Mouse (Mus musculus) embryonic fibroblast, embryonic 13.5 days (primary cell): ENCODE results near the gene H6pd. TPM values are rescaled to one million over a fixed set of nuclear protein-coding genes. Genes with fewer than 3 reads are reported as not detected.

Experiments used
- H3K27ac ChIP-seq: 2 replicates; pipeline ENCODE4 v1.5.1; 2012; ENCODE audit warnings: low read length, control low read depth, inconsistent platforms; ENCODE audit not compliant: insufficient read depth
- H3K4me1 ChIP-seq: 2 replicates; pipeline ENCODE4 v1.6.1; 2011; ENCODE audit warnings: low read length; ENCODE audit not compliant: control insufficient read depth, insufficient read depth
- H3K4me3 ChIP-seq: 2 replicates; pipeline ENCODE4 v1.5.1; 2011; ENCODE audit warnings: mild to moderate bottlenecking, control low read depth, low read length; ENCODE audit not compliant: insufficient read depth
- CTCF ChIP-seq: IDR thresholded peaks from 2 replicates; pipeline ENCODE4 v1.5.1; 2011; ENCODE audit warnings: mild to moderate bottlenecking, control low read depth, low read length, moderate library complexity, borderline replicate concordance; ENCODE audit not compliant: insufficient read depth
- POLR2A ChIP-seq: IDR thresholded peaks from 2 replicates; pipeline ENCODE4 v1.6.1; 2011; ENCODE audit warnings: low read depth, mild to moderate bottlenecking, control low read depth, low read length, moderate library complexity
- polyA plus RNA-seq: library from polyadenylated mRNA; stranded (reverse); fragments of >200 nt; gene quantifications from 2 replicates; pipeline ENCODE4 v1.2.4, GENCODE M21; 2011; ENCODE audit warnings: low read depth; ENCODE audit not compliant: missing spikeins, insufficient read length

The H6pd gene
- polyA plus RNA-seq, 1 experiment = 59.2 TPM

- TF ChIP-seq POLR2A (no peak), CTCF (no peak)
- H3K4me1 ChIP-seq = peaks cover 9% of the 10 kb centered on the region
- peak overlapping the region; percentile 92; the same call in 1 of the 2 replicates for H3K27ac ChIP-seq
- no peak overlapping the region for H3K4me3 ChIP-seq
These were observed 17.7 kb downstream of the H6pd start for GRCm38 (mm10) chr4:149990954-149991633.

GRCm38 (mm10) chr4:149990212-149990953, 18.4 kb downstream of the H6pd start:
- peaks cover 9% of the 10 kb centered on the region for H3K4me1 ChIP-seq
- H3K27ac ChIP-seq = peak overlapping the region; percentile 92
- TF ChIP-seq POLR2A (no peak), CTCF (no peak)
- H3K4me3 ChIP-seq = no peak overlapping the region

- Histone ChIP-seq H3K27ac (peak overlapping the region; percentile 93), H3K4me1 (peaks cover 9% of the 10 kb centered on the region), H3K4me3 (peak overlapping the region; percentile 7; the same call in 1 of the 2 replicates)
- TF ChIP-seq CTCF (no peak), POLR2A (peak; percentile 34; the same call in 1 of the 2 replicates)
These were observed 19.8 kb downstream of the H6pd start for GRCm38 (mm10) chr4:149988931-149989556.

- Histone ChIP-seq H3K4me1 (peaks cover 9% of the 10 kb centered on the region), H3K4me3 (no peak overlapping the region), H3K27ac (peak overlapping the region; percentile 93)
- TF ChIP-seq POLR2A = no peak
- no peak for TF ChIP-seq CTCF
These were observed 20.5 kb downstream of the H6pd start for GRCm38 (mm10) chr4:149988301-149988700.

- H3K27ac ChIP-seq = no peak overlapping the region
- H3K4me1 ChIP-seq = peaks cover 9% of the 10 kb centered on the region
- H3K4me3 ChIP-seq = no peak overlapping the region
- TF ChIP-seq POLR2A (no peak), CTCF (no peak)
These were observed 22.0 kb downstream of the H6pd start for GRCm38 (mm10) chr4:149986671-149987417.

GRCm38 (mm10) chr4:149983921-149984645, 24.7 kb downstream of the H6pd start:
- TF ChIP-seq POLR2A = no peak
- TF ChIP-seq CTCF = no peak
- Histone ChIP-seq H3K4me3 (no peak overlapping the region), H3K27ac (no peak overlapping the region), H3K4me1 (peaks cover 21% of the 10 kb centered on the region)

- TF ChIP-seq POLR2A = no peak
- TF ChIP-seq CTCF = no peak
- H3K27ac ChIP-seq = no peak overlapping the region
- H3K4me1 ChIP-seq = peaks cover 35% of the 10 kb centered on the region
- no peak overlapping the region for H3K4me3 ChIP-seq
These were observed 26.7 kb downstream of the H6pd start for GRCm38 (mm10) chr4:149982154-149982553.

GRCm38 (mm10) chr4:149979819-149980308, 29.0 kb downstream of the H6pd start:
- Histone ChIP-seq H3K4me3 (no peak overlapping the region), H3K4me1 (peaks cover 35% of the 10 kb centered on the region), H3K27ac (peak overlapping the region; percentile 88)
- TF ChIP-seq POLR2A (peak; percentile 31; the same call in 1 of the 2 replicates), CTCF (peak; percentile 83; the same call in 1 of the 2 replicates)
